Mouse (Mus musculus) liver, postnatal 0 days (tissue): ENCODE results near the gene Aamp.

Experiments
- CTCF ChIP-seq: sonication (generic); IDR thresholded peaks from 2 replicates; pipeline ENCODE4 v1.5.1; 2016; ENCODE audit warnings: antibody characterized with exemption, low read depth
- EP300 ChIP-seq: IDR thresholded peaks from 2 replicates; pipeline ENCODE4 v1.6.1; 2016; ENCODE audit warnings: antibody characterized with exemption, low read depth, mild to moderate bottlenecking

DNA sequence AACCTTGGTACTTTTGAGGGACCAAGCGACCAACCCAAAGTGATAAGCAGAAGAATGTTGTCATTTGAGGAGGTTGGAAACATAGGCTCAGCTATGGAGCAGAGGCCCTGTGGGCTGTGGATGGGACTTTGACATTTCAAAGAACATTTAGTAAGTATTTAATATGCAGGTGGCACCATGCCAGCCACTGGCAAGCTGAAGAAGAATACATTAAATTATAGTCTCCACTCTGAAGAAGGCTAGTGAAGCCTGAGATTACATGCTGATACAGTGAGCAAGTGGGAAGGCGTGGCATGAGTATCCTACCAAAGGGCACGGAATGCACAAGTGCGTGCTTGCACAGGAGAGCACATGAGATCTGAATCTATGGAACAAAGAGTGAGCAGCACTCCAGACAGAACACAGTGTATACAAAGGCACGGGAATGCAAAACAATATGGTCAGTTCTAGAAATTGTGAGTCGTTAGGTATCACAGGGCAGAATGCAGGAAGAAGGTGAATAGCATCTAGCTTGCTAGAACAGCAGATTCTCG, 45.4 kb upstream of the Aamp start:
- TF ChIP-seq CTCF (no peak), EP300 (no peak)
